Mouse (Mus musculus): Measurements from ENCODE around the gene Plekhh3. TPM values are rescaled to one million over a fixed set of nuclear protein-coding genes. Genes with fewer than 3 reads are reported as not detected.

Plekhh3 gene
- polyA plus RNA-seq (2014; fragmentation: Nextera tagmentation; extraction: Ambion mirVana): 3.7 and 5.3 TPM in 2 replicates

DNA sequence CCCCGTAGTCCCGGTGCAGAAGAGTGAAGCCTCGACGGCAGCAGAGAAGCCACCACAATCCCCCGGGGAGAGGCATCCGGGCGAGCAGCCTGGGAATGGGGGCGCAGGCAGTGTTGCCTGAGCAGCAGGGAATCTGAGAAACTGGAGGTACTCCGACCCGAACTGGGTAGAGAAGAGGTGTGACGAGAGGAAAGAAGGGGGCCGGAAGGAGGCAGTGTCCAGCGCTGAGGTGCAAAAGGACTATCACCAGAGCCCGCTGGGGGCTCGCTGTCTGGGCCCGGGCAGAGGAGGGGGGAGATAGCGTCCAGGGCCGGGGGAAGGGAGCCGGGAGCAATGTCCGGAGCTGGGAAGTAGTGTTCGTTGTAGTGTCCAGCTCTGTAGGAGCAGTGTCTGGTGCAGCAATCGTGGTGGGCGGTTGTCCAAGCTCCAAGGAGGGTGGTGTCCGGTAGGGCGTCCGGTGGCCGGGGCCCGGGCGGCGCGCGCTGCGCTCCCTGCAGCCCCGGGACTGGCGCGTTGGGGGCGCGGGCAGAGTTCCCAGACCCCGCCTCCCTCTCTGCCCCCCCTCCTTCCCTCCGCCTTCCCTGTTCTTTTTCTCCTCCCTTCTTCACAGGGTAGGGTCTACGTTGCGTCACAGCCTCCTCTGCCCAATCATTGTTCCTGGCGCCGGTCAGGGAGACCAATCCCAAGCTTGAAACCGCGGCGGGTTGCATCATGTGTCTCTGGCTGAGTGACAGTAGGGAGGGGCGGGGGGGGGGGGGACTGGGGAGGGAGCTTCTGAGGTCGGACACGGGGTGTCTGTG, at the start of gene Plekhh3:
TSS of gene Plekhh3 (minus strand) at position 541 of the 800 bp plus-strand sequence.
- ATAC-seq (replicated peaks; ENCODE audit: insufficient number of reproducible peaks, low FRiP score, low TSS enrichment, low read depth): peak; percentile 90
- Histone ChIP-seq H3K9ac (replicated peaks; ENCODE audit: low read length) (peak within 1 kb of the TSS; percentile 58), H3K9me3 (replicated peaks; ENCODE audit: control insufficient read depth, low read length) (no peaks in the 10 kb centered on the region), H3K27ac (replicated peaks; ENCODE audit: low read depth, low read length) (0 out of 2 replicates have a peak within 1 kb of the TSS, but pooled peaks have one; percentile 35), H3K4me3 (ENCODE audit: low read depth, low read length) (peak within 1 kb of the TSS; percentile 70), H3K27me3 (ENCODE audit: control insufficient read depth, insufficient read depth, low read length) (peaks cover 65% of the 10 kb centered on the region), H3K4me2 (ENCODE audit: low read depth, low read length) (peak within 1 kb of the TSS; percentile 88), H3K36me3 (replicated peaks; ENCODE audit: control insufficient read depth, insufficient read depth, low read depth, low read length) (no peaks in the 10 kb centered on the region), H3K4me1 (ENCODE audit: control insufficient read depth, insufficient read depth, low read length) (peaks cover 18% of the 10 kb centered on the region)
- under 1% methylated on average over 49 of the region's 50 CpGs for WGBS
- peak; percentile 98 for DNase-seq (ENCODE audit: low spot score)

DNA sequence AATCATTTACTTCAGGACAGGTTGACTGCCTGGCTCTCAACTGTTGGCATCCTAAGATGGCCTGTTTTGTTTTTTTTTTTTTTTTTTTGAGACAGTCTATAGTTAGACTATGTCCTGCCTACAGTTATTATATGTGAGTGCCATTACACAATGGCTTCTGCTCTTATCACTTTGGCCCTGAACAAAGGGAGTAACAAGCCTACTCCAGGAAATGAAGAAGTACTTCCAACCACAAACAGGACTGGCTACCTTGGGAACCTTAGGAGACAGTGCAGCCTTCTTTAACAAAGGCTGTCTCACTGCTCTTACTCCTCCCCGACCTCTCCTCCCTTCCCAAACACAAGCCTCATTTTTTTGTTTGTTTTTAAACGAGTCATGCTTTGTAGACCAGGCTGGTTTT, 49.7 kb upstream of the Plekhh3 start:
- Histone ChIP-seq H3K4me2 (ENCODE audit: low read depth, low read length) (no peak overlapping the region), H3K9ac (replicated peaks; ENCODE audit: low read length) (no peak overlapping the region), H3K27ac (replicated peaks; ENCODE audit: low read depth, low read length) (no peak overlapping the region), H3K4me3 (ENCODE audit: low read depth, low read length) (no peak overlapping the region), H3K27me3 (ENCODE audit: control insufficient read depth, insufficient read depth, low read length) (no peaks in the 10 kb centered on the region), H3K9me3 (replicated peaks; ENCODE audit: control insufficient read depth, low read length) (no peaks in the 10 kb centered on the region), H3K36me3 (replicated peaks; ENCODE audit: control insufficient read depth, insufficient read depth, low read depth, low read length) (no peaks in the 10 kb centered on the region), H3K4me1 (ENCODE audit: control insufficient read depth, insufficient read depth, low read length) (no peaks in the 10 kb centered on the region)
- no peak for ATAC-seq (replicated peaks; ENCODE audit: insufficient number of reproducible peaks, low FRiP score, low TSS enrichment, low read depth)
- WGBS: 43% methylated on average over 2 of the region's 2 CpGs
- DNase-seq (ENCODE audit: low spot score): no peak

DNA sequence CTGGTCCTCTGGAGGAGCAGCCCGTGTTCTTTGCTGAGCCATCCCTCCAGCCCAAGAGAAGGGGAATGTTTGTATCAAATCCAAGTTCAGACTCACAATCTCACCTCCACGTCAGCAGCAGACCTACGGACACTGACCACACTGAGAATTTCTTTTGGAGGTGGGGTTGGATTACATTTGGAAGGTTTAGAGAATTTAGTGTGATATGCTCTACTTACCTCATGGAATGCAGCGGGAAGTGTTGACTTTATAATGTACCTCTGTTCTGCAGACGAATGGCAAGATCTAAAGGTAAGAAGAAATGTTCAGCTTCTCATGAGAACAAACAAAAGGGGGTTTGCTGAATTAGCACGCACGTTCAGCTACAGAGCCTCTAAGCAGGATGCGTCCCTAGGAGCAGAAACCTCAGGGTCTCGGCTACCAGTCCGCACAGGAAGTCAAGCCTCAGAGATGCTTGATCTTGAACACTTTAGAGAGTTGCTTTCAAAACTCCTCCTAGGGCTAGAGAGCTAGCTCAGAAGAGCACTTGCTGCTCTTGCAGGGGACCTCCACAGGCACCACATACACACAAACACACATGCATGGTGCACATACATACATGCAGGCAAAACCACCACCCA, 47.4 kb upstream of the Plekhh3 start:
- Histone ChIP-seq H3K4me1 (ENCODE audit: control insufficient read depth, insufficient read depth, low read length) (no peaks in the 10 kb centered on the region), H3K27me3 (ENCODE audit: control insufficient read depth, insufficient read depth, low read length) (no peaks in the 10 kb centered on the region), H3K36me3 (replicated peaks; ENCODE audit: control insufficient read depth, insufficient read depth, low read depth, low read length) (no peaks in the 10 kb centered on the region), H3K9ac (replicated peaks; ENCODE audit: low read length) (no peak overlapping the region), H3K27ac (replicated peaks; ENCODE audit: low read depth, low read length) (no peak overlapping the region), H3K4me2 (ENCODE audit: low read depth, low read length) (no peak overlapping the region), H3K9me3 (replicated peaks; ENCODE audit: control insufficient read depth, low read length) (no peaks in the 10 kb centered on the region), H3K4me3 (ENCODE audit: low read depth, low read length) (no peak overlapping the region)
- WGBS: 76% methylated on average over 10 of the region's 10 CpGs
- ATAC-seq (replicated peaks; ENCODE audit: insufficient number of reproducible peaks, low FRiP score, low TSS enrichment, low read depth) (no peak), DNase-seq (ENCODE audit: low spot score) (no peak)

- Histone ChIP-seq H3K27me3 (ENCODE audit: control insufficient read depth, insufficient read depth, low read length) (no peaks in the 10 kb centered on the region), H3K4me1 (ENCODE audit: control insufficient read depth, insufficient read depth, low read length) (no peaks in the 10 kb centered on the region), H3K4me2 (ENCODE audit: low read depth, low read length) (no peak overlapping the region), H3K27ac (replicated peaks; ENCODE audit: low read depth, low read length) (no peak overlapping the region), H3K36me3 (replicated peaks; ENCODE audit: control insufficient read depth, insufficient read depth, low read depth, low read length) (no peaks in the 10 kb centered on the region), H3K4me3 (ENCODE audit: low read depth, low read length) (no peak overlapping the region), H3K9ac (replicated peaks; ENCODE audit: low read length) (no peak overlapping the region), H3K9me3 (replicated peaks; ENCODE audit: control insufficient read depth, low read length) (no peaks in the 10 kb centered on the region)
- DNase-seq (ENCODE audit: low spot score): no peak
- no peak for ATAC-seq (replicated peaks; ENCODE audit: insufficient number of reproducible peaks, low FRiP score, low TSS enrichment, low read depth)
- 84% methylated on average over 5 of the region's 5 CpGs for WGBS
Observed at GRCm38 (mm10) chr11:101216936-101217335, 45.8 kb upstream of the Plekhh3 start.

- ATAC-seq (replicated peaks; ENCODE audit: insufficient number of reproducible peaks, low FRiP score, low TSS enrichment, low read depth): no peak
- H3K4me2 ChIP-seq (ENCODE audit: low read depth, low read length): no peak overlapping the region
- H3K36me3 ChIP-seq (replicated peaks; ENCODE audit: control insufficient read depth, insufficient read depth, low read depth, low read length): no peaks in the 10 kb centered on the region
- no peak overlapping the region for H3K4me3 ChIP-seq (ENCODE audit: low read depth, low read length)
- H3K27me3 ChIP-seq (ENCODE audit: control insufficient read depth, insufficient read depth, low read length): no peaks in the 10 kb centered on the region
- no peaks in the 10 kb centered on the region for H3K4me1 ChIP-seq (ENCODE audit: control insufficient read depth, insufficient read depth, low read length)
- no peak overlapping the region for H3K9ac ChIP-seq (replicated peaks; ENCODE audit: low read length)
- no peak overlapping the region for H3K27ac ChIP-seq (replicated peaks; ENCODE audit: low read depth, low read length)
- WGBS: 51% methylated on average over 3 of the region's 3 CpGs
- no peaks in the 10 kb centered on the region for H3K9me3 ChIP-seq (replicated peaks; ENCODE audit: control insufficient read depth, low read length)
- peak; percentile 90 for DNase-seq (ENCODE audit: low spot score)
Observed at GRCm38 (mm10) chr11:101211970-101212369, 40.8 kb upstream of the Plekhh3 start.

DNA sequence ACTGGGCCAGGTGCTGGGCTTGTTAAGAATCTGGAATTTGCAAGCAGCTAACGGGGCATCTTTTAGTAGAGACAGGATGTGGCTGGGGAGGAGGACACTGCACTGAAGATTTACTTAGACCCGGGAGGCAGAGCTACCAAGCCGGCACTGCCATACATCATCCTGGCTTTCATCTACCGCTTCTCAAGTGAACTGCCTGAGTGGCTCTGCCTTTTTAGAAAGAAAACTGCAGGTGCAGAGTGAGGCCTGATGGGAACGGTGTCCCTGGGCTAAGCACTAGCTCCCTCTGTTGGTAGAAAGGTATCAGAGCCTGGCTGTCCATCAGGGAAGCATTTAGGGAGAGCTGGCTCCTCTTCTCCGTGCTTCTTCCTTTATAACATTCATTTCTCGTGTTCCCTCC, 29.8 kb upstream of the Plekhh3 start:
- no peaks in the 10 kb centered on the region for H3K4me1 ChIP-seq (ENCODE audit: control insufficient read depth, insufficient read depth, low read length)
- H3K4me2 ChIP-seq (ENCODE audit: low read depth, low read length): no peak overlapping the region
- H3K27me3 ChIP-seq (ENCODE audit: control insufficient read depth, insufficient read depth, low read length): no peaks in the 10 kb centered on the region
- whole genome bisulfite sequencing: 34% methylated on average over 7 of the region's 7 CpGs
- H3K27ac ChIP-seq (replicated peaks; ENCODE audit: low read depth, low read length): no peak overlapping the region
- H3K36me3 ChIP-seq (replicated peaks; ENCODE audit: control insufficient read depth, insufficient read depth, low read depth, low read length): no peaks in the 10 kb centered on the region
- no peak overlapping the region for H3K9ac ChIP-seq (replicated peaks; ENCODE audit: low read length)
- no peak overlapping the region for H3K4me3 ChIP-seq (ENCODE audit: low read depth, low read length)
- DNase-seq (ENCODE audit: low spot score): peak; percentile 70
- ATAC-seq (replicated peaks; ENCODE audit: insufficient number of reproducible peaks, low FRiP score, low TSS enrichment, low read depth): no peak
- H3K9me3 ChIP-seq (replicated peaks; ENCODE audit: control insufficient read depth, low read length): no peaks in the 10 kb centered on the region

- 88% methylated on average over 3 of the region's 3 CpGs for WGBS
- H3K36me3 ChIP-seq (replicated peaks; ENCODE audit: control insufficient read depth, insufficient read depth, low read depth, low read length): no peaks in the 10 kb centered on the region
- H3K4me2 ChIP-seq (ENCODE audit: low read depth, low read length): no peak overlapping the region
- no peaks in the 10 kb centered on the region for H3K4me1 ChIP-seq (ENCODE audit: control insufficient read depth, insufficient read depth, low read length)
- H3K9me3 ChIP-seq (replicated peaks; ENCODE audit: control insufficient read depth, low read length): no peaks in the 10 kb centered on the region
- no peak overlapping the region for H3K4me3 ChIP-seq (ENCODE audit: low read depth, low read length)
- no peaks in the 10 kb centered on the region for H3K27me3 ChIP-seq (ENCODE audit: control insufficient read depth, insufficient read depth, low read length)
- H3K27ac ChIP-seq (replicated peaks; ENCODE audit: low read depth, low read length): no peak overlapping the region
- no peak for DNase-seq (ENCODE audit: low spot score)
- ATAC-seq (replicated peaks; ENCODE audit: insufficient number of reproducible peaks, low FRiP score, low TSS enrichment, low read depth): no peak
- H3K9ac ChIP-seq (replicated peaks; ENCODE audit: low read length): no peak overlapping the region
Observed at GRCm38 (mm10) chr11:101199555-101199954, 28.4 kb upstream of the Plekhh3 start.

- ATAC-seq (replicated peaks; ENCODE audit: insufficient number of reproducible peaks, low FRiP score, low TSS enrichment, low read depth): no peak
- 93% methylated on average over 8 of the region's 8 CpGs for WGBS
- Histone ChIP-seq H3K36me3 (replicated peaks; ENCODE audit: control insufficient read depth, insufficient read depth, low read depth, low read length) (no peaks in the 10 kb centered on the region; the same call in 1 of the 2 replicates), H3K27me3 (ENCODE audit: control insufficient read depth, insufficient read depth, low read length) (no peaks in the 10 kb centered on the region), H3K9ac (replicated peaks; ENCODE audit: low read length) (no peak overlapping the region), H3K9me3 (replicated peaks; ENCODE audit: control insufficient read depth, low read length) (no peaks in the 10 kb centered on the region), H3K4me3 (ENCODE audit: low read depth, low read length) (no peak overlapping the region), H3K27ac (replicated peaks; ENCODE audit: low read depth, low read length) (no peak overlapping the region), H3K4me1 (ENCODE audit: control insufficient read depth, insufficient read depth, low read length) (peaks cover 4% of the 10 kb centered on the region; the same call in 1 of the 2 replicates), H3K4me2 (ENCODE audit: low read depth, low read length) (no peak overlapping the region)
- no peak for DNase-seq (ENCODE audit: low spot score)
Observed at GRCm38 (mm10) chr11:101196175-101196574, 25.0 kb upstream of the Plekhh3 start.

Measured in embryonic facial prominence, embryonic 11.5 days (tissue).